Mouse (Mus musculus): Measurements from ENCODE around the gene Sytl4.

DNA sequence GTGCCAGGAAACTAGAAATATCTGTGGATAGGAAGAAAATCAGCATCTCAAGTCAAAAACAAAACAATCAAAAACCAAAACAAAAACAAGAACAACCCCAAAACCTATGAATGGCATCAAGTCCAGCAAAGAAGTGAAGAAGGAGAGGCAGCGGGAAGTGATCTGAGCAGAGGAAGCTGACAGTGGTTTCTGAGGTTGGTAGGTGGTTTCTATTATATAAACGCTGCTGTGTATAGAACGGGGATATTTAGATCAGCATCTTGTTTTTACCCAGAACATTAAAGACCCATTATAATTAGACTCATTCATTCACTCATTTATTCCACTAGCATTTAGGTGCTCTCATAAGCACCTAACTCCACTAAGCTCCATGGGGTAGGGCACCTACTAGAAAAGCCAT is 94.3 kb downstream of the Sytl4 start:
- TF ChIP-seq POLR2A (IDR thresholded peaks at IDR 0.05; ENCODE audit: low read depth, low read length): no peak
- TF ChIP-seq CTCF (IDR thresholded peaks at IDR 0.05; ENCODE audit: borderline replicate concordance, insufficient read depth, low read length): no peak

Measured in embryonic fibroblast, embryonic 13.5 days (primary cell).